Mouse (Mus musculus) liver, embryonic 12.5 days (tissue): Measurements from ENCODE around the gene Mdm2. TPM values are rescaled to one million over a fixed set of nuclear protein-coding genes. Genes with fewer than 3 reads are reported as not detected.
A peak's percentile ranks its signal among the peaks of the same experiment; 100 is the strongest.

Experiments
- ATAC-seq: fragments of 200-750 bp; cut with Nextera tagmentation; 2 replicates; pipeline ENCODE4 v1.8.0; 2017; ENCODE audit warnings: moderate number of reproducible peaks, mild to moderate bottlenecking, moderate library complexity
- H3K27ac ChIP-seq: fragments of 300-500 bp; sonication (generic); 2 replicates; pipeline ENCODE4 v1.5.1; 2016; ENCODE audit warnings: mild to moderate bottlenecking
- H3K27me3 ChIP-seq: fragments of 300-500 bp; sonication (generic); replicated peaks from 2 replicates; pipeline ENCODE4 v1.6.1; 2016; ENCODE audit warnings: mild to moderate bottlenecking, moderate library complexity
- H3K36me3 ChIP-seq: fragments of 300-500 bp; sonication (generic); 2 replicates; pipeline ENCODE4 v1.6.1; 2016; ENCODE audit warnings: mild to moderate bottlenecking, moderate library complexity
- H3K4me1 ChIP-seq: fragments of 300-500 bp; sonication (generic); 2 replicates; pipeline ENCODE4 v1.6.1; 2016
- H3K4me2 ChIP-seq: fragments of 300-500 bp; sonication (generic); 2 replicates; pipeline ENCODE4 v1.6.1; 2016; ENCODE audit warnings: mild to moderate bottlenecking, moderate library complexity
- H3K4me3 ChIP-seq: fragments of 300-500 bp; sonication (generic); 2 replicates; pipeline ENCODE4 v1.5.1; 2016; ENCODE audit warnings: mild to moderate bottlenecking, moderate library complexity
- H3K9ac ChIP-seq: fragments of 300-500 bp; sonication (generic); 2 replicates; pipeline ENCODE4 v1.6.1; 2016; ENCODE audit warnings: mild to moderate bottlenecking, moderate library complexity
- H3K9me3 ChIP-seq: fragments of 300-500 bp; sonication (generic); replicated peaks from 2 replicates; pipeline ENCODE4 v1.6.1; 2016; ENCODE audit warnings: mild to moderate bottlenecking, moderate library complexity
- WGBS: fragments of 180-500 bp; shearing (Covaris S2); methylation state at CpG from one replicate; pipeline ENCODE4 v1.1.7; 2016; ENCODE audit not compliant: insufficient replicate concordance; 5-methylcytosine and 5-hydroxymethylcytosine counted together
- polyA plus RNA-seq: library from polyadenylated mRNA; unstranded; fragments of >200 nt; fragmentation: Nextera tagmentation; extraction: Ambion mirVana; gene quantifications from 2 replicates; pipeline ENCODE4 v1.2.1, GENCODE M21; 2016

The Mdm2 gene
- polyA plus RNA-seq, 1 experiment from 2014 or later = 36.9 TPM

- Histone ChIP-seq H3K27me3 (no peaks in the 10 kb centered on the region), H3K4me1 (no peaks in the 10 kb centered on the region), H3K9ac (no peak overlapping the region), H3K36me3 (peaks cover 93% of the 10 kb centered on the region), H3K27ac (0 out of 2 replicates have a peak overlapping the region, but pooled peaks have one; percentile 34), H3K9me3 (0 out of 2 replicates have a peak, but pooled peaks cover 4% of the 10 kb centered on the region), H3K4me2 (no peak overlapping the region), H3K4me3 (no peak overlapping the region)
- WGBS = 82% methylated on average over 8 of the region's 8 CpGs
- ATAC-seq = no peak
Measured at GRCm38 (mm10) chr10:117753711-117754608, 43.4 kb upstream of the Mdm2 start.

GRCm38 (mm10) chr10:117752851-117753647, 42.5 kb upstream of the Mdm2 start:
- WGBS = 88% methylated on average over 5 of the region's 5 CpGs
- Histone ChIP-seq H3K4me2 (no peak overlapping the region), H3K9me3 (0 out of 2 replicates have a peak, but pooled peaks cover 4% of the 10 kb centered on the region), H3K4me1 (no peaks in the 10 kb centered on the region), H3K9ac (no peak overlapping the region), H3K4me3 (no peak overlapping the region), H3K27ac (no peak overlapping the region), H3K27me3 (no peaks in the 10 kb centered on the region), H3K36me3 (peaks cover 93% of the 10 kb centered on the region)
- no peak for ATAC-seq

DNA sequence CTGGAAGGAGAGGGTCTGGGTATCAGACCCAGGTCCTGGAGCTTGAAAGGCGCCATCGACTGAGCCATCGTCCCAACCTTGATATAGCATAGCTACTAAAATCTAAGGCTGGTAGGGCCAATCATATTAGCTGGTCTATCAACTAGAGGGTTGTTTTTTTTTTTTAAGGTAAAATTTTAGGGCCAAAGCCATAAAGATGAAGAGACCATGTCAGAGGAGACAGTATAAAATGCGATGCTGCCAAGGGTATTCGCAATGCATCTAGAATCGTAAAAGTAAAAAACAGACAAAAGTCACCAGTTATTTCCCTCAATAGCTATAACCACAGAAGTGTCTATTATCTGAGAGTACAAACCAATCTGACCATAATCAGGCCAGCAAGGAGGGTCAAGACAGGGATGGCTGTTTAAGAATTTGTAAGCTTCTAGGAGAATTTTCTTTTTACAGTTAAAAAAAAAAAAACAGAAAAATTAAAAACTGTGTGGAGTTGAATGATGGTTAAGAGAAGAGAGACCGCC, 41.8 kb upstream of the Mdm2 start:
- WGBS = 93% methylated on average over 7 of the region's 7 CpGs
- no peak for ATAC-seq
- Histone ChIP-seq H3K4me3 (no peak overlapping the region), H3K27ac (no peak overlapping the region), H3K9ac (no peak overlapping the region), H3K9me3 (0 out of 2 replicates have a peak, but pooled peaks cover 4% of the 10 kb centered on the region), H3K4me1 (0 out of 2 replicates have a peak, but pooled peaks cover 4% of the 10 kb centered on the region), H3K36me3 (peaks cover 90% of the 10 kb centered on the region), H3K4me2 (no peak overlapping the region), H3K27me3 (no peaks in the 10 kb centered on the region)

DNA sequence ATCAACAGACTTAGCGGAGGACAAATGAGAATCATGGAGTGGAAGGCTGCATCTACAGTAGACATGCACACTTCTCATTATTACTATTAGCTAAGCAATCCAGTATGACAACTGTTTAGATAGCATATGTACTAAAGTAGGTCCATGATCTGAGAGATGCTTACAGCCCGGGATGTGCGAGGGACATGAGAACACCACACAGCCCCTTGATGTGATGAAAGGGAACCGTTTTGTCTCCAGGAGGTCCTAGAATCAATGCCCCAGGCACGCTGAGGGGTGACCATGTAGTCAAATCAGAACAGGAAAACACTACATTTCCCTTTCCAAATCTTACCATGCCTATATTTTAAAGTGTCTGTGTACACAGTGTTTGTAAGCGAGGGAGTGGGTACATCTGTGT, 41.2 kb upstream of the Mdm2 start:
- WGBS = 87% methylated on average over 6 of the region's 6 CpGs
- no peak overlapping the region for H3K27ac ChIP-seq
- H3K36me3 ChIP-seq = peaks cover 84% of the 10 kb centered on the region
- no peaks in the 10 kb centered on the region for H3K27me3 ChIP-seq
- no peak overlapping the region for H3K4me2 ChIP-seq
- H3K9ac ChIP-seq = no peak overlapping the region
- no peak overlapping the region for H3K4me3 ChIP-seq
- H3K9me3 ChIP-seq = 0 out of 2 replicates have a peak, but pooled peaks cover 4% of the 10 kb centered on the region
- ATAC-seq = no peak
- peaks cover 10% of the 10 kb centered on the region; the same call in 1 of the 2 replicates for H3K4me1 ChIP-seq

DNA sequence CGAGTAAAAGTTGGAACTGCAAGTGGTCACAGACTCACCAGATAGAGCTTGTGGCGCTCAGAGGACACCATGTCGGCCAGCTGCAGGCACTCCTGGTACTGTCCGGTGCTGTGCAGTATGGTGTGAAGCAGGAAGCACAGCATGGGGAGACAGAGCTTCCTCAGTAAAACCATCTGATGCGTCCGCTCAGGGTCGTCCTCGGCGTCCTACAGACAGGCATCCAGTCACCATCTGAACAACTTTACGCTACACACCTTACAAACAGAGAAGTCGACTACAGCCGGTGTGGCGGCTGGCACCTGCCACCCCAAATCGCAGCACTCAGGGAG, 40.7 kb upstream of the Mdm2 start:
- H3K36me3 ChIP-seq = peaks cover 79% of the 10 kb centered on the region
- H3K4me3 ChIP-seq = no peak overlapping the region
- 0 out of 2 replicates have a peak, but pooled peaks cover 4% of the 10 kb centered on the region for H3K9me3 ChIP-seq
- no peak overlapping the region for H3K4me2 ChIP-seq
- 96% methylated on average over 14 of the region's 14 CpGs for WGBS
- H3K9ac ChIP-seq = no peak overlapping the region
- no peak overlapping the region for H3K27ac ChIP-seq
- ATAC-seq = no peak
- peaks cover 15% of the 10 kb centered on the region; the same call in 1 of the 2 replicates for H3K4me1 ChIP-seq
- H3K27me3 ChIP-seq = no peaks in the 10 kb centered on the region

DNA sequence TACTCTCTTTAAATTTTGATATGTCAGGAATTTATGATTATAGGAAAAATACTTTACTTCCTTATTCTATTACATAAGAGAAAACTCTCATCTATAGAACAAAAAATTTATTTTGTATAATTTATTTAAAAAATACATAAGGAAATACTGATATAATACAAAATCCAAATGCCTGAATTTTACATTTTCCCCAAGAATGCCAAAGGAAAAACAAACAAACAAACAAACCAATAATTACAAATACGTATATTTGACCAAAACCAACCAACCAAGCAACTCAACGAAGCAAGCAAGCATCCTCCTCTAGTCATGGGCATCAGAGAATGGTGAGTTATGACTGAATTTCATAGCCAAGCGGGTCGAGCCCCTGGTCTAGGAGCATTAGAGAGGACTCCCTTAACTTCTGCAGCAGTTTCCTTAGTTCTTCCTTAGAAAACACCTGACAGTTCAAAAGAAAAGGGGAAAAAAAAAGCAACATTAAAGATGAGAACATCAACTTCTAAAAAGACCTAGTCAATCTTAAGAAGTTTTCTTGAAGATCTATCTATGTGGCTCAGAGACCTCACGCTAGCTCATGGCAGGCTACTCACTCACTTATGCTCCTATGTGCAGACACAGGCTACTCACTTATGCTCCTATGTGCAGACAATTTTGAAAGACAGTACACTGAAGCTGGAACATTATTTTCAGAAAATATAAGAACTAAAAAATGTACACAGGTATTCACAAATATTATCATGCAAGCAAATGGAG, 40.1 kb upstream of the Mdm2 start:
- no peak overlapping the region for H3K9ac ChIP-seq
- peaks cover 73% of the 10 kb centered on the region for H3K36me3 ChIP-seq
- 93% methylated on average over 5 of the region's 5 CpGs for WGBS
- no peak overlapping the region for H3K4me2 ChIP-seq
- H3K27ac ChIP-seq = no peak overlapping the region
- no peak for ATAC-seq
- H3K4me1 ChIP-seq = peaks cover 15% of the 10 kb centered on the region; the same call in 1 of the 2 replicates
- H3K9me3 ChIP-seq = 0 out of 2 replicates have a peak, but pooled peaks cover 4% of the 10 kb centered on the region
- H3K27me3 ChIP-seq = no peaks in the 10 kb centered on the region
- no peak overlapping the region for H3K4me3 ChIP-seq

DNA sequence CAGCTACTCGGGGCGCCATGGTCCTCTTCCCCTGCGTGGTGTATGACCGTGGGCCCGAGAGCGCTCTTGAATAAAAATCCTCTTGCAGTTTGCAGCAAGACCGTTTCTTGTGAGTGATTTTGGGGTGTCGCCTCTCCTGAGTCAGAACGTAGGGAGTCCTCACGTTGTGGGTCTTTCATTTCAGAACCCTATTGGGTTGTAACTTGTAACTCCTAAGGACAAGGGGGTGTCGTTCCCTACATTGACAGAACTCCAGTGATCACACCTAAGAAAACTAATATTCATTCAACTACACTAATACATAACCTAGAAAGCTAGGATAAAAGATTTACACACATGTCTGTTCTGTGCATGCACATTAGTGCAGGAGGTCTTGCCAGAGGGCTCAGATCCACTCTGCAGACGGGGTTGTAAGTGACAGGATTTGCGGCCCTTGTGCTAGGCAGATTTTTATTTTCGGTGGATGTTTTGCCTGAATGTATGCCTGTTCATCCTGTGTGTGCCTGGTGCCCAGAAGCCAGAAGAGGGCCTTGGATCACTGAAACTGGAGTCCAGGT, 39.3 kb upstream of the Mdm2 start:
- H3K27me3 ChIP-seq = no peaks in the 10 kb centered on the region
- 0 out of 2 replicates have a peak, but pooled peaks cover 4% of the 10 kb centered on the region for H3K9me3 ChIP-seq
- WGBS = 88% methylated on average over 14 of the region's 14 CpGs
- no peak overlapping the region for H3K9ac ChIP-seq
- no peak for ATAC-seq
- no peak overlapping the region for H3K4me2 ChIP-seq
- H3K4me3 ChIP-seq = no peak overlapping the region
- H3K36me3 ChIP-seq = peaks cover 65% of the 10 kb centered on the region
- H3K27ac ChIP-seq = no peak overlapping the region
- peaks cover 23% of the 10 kb centered on the region for H3K4me1 ChIP-seq

DNA sequence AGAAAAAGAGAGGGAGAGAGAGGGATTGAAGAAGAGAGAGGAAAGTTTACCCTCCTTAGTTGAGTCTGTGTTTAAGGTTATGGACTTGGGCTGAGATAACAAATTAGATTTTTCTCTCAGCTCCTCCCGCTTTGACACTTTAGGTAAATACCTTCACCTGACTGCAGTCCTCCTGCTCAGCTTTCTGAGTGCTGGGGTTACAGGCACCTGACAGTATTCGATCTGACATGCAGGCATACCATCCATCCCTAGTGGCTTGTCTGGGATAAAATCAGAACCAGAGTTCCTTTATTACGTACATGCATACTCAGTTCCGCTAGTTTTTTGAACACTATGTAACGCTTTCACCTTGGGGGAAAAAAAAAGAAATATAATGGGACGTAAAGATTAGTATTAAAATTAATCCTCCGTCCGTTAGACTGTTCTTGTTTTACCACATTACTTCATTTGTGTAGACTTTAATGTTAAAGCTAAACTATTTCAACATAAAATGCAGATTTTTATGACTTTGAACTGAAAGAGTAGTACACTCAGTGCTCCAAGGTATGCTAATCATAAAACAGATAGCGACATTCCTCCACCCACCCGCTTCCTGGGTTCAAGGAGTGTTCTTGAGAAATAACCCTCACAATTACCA, 38.6 kb upstream of the Mdm2 start:
- Histone ChIP-seq H3K9me3 (0 out of 2 replicates have a peak, but pooled peaks cover 4% of the 10 kb centered on the region), H3K4me1 (peaks cover 25% of the 10 kb centered on the region), H3K9ac (no peak overlapping the region), H3K36me3 (peaks cover 58% of the 10 kb centered on the region), H3K27me3 (no peaks in the 10 kb centered on the region), H3K4me2 (no peak overlapping the region), H3K27ac (no peak overlapping the region), H3K4me3 (no peak overlapping the region)
- no peak for ATAC-seq
- WGBS = 91% methylated on average over 10 of the region's 10 CpGs

GRCm38 (mm10) chr10:117748276-117749049, 37.9 kb upstream of the Mdm2 start:
- Histone ChIP-seq H3K4me2 (no peak overlapping the region), H3K27me3 (no peaks in the 10 kb centered on the region), H3K4me3 (no peak overlapping the region), H3K36me3 (peaks cover 55% of the 10 kb centered on the region), H3K27ac (no peak overlapping the region), H3K9me3 (0 out of 2 replicates have a peak, but pooled peaks cover 4% of the 10 kb centered on the region), H3K9ac (no peak overlapping the region), H3K4me1 (peaks cover 25% of the 10 kb centered on the region)
- WGBS = 79% methylated on average over 10 of the region's 10 CpGs
- ATAC-seq = no peak

DNA sequence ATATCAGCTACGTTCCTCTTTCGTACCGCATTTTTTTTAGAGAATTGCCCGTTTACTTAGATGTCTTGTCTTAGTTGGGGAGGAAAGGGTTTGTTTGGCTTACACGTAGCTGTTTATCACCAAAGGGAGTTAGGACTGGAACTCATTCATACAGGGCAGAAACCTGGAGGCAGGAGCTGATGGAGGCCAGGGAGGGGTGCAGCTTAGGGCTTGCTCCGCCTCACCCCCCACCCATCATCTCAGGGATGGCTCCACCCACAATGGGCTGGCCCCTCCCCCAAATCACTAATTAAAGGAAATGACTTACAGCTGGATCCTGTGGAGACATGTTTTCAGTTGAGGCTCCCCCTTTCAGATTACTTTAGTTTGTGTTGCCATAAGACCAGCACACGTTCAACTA, 37.2 kb upstream of the Mdm2 start:
- peak overlapping the region; percentile 30; the same call in 1 of the 2 replicates for H3K27ac ChIP-seq
- 0 out of 2 replicates have a peak, but pooled peaks cover 4% of the 10 kb centered on the region for H3K9me3 ChIP-seq
- H3K36me3 ChIP-seq = peaks cover 48% of the 10 kb centered on the region
- 78% methylated on average over 7 of the region's 7 CpGs for WGBS
- no peak overlapping the region for H3K9ac ChIP-seq
- no peaks in the 10 kb centered on the region for H3K27me3 ChIP-seq
- H3K4me2 ChIP-seq = no peak overlapping the region
- no peak overlapping the region for H3K4me3 ChIP-seq
- no peak for ATAC-seq
- H3K4me1 ChIP-seq = peaks cover 25% of the 10 kb centered on the region
